Mouse (Mus musculus) ES-Bruce4 (cell line): ENCODE data around the gene 9130230L23Rik. TPM values are rescaled to one million over a fixed set of nuclear protein-coding genes. Genes with fewer than 3 reads are reported as not detected.
"Not testable (repeated sequence)": the region's sequence is repeated elsewhere in the genome, so short reads cannot be mapped to it uniquely, and the experiment has no call there.

Experiments
- H3K27ac ChIP-seq: 2 replicates; pipeline ENCODE4 v1.5.1; 2012; ENCODE audit warnings: low read length, inconsistent platforms; ENCODE audit not compliant: insufficient read depth
- H3K27me3 ChIP-seq: 2 replicates; pipeline ENCODE4 v1.6.1; 2012; ENCODE audit warnings: mild to moderate bottlenecking, low read length, inconsistent platforms; ENCODE audit not compliant: control insufficient read depth, poor library complexity, insufficient read depth, severe bottlenecking
- H3K36me3 ChIP-seq: 2 replicates; pipeline ENCODE4 v1.6.1; 2012; ENCODE audit warnings: inconsistent platforms, mild to moderate bottlenecking, low read length, moderate library complexity; ENCODE audit not compliant: control insufficient read depth, poor library complexity, insufficient read depth, severe bottlenecking
- H3K4me1 ChIP-seq: one replicate; pipeline ENCODE4 v1.8.1; 2011; ENCODE audit warnings: low read length; ENCODE audit not compliant: control insufficient read depth, insufficient read depth
- H3K4me3 ChIP-seq: 2 replicates; pipeline ENCODE4 v1.5.1; 2011; ENCODE audit warnings: low read depth, mild to moderate bottlenecking, low read length
- H3K9ac ChIP-seq: 2 replicates; pipeline ENCODE4 v1.6.1; 2012; ENCODE audit warnings: low read depth, mild to moderate bottlenecking, inconsistent platforms; ENCODE audit not compliant: poor library complexity, severe bottlenecking
- H3K9me3 ChIP-seq: replicated peaks from 2 replicates; pipeline ENCODE4 v1.6.1; 2012; ENCODE audit warnings: mild to moderate bottlenecking, low read length, inconsistent platforms; ENCODE audit not compliant: control insufficient read depth, poor library complexity, insufficient read depth, severe bottlenecking
- CTCF ChIP-seq: IDR thresholded peaks from one replicate; pipeline ENCODE4 v1.8.1; 2011; ENCODE audit warnings: low read depth, low read length
- EP300 ChIP-seq: IDR thresholded peaks from 2 replicates; pipeline ENCODE4 v1.6.1; 2011; ENCODE audit warnings: low read depth, low read length; ENCODE audit not compliant: insufficient read depth
- POLR2A ChIP-seq: IDR thresholded peaks from one replicate; pipeline ENCODE4 v1.8.1; 2011; ENCODE audit warnings: low read length; ENCODE audit not compliant: insufficient read depth
- polyA plus RNA-seq: library from polyadenylated mRNA; stranded (reverse); fragments of >200 nt; gene quantifications from 2 replicates; pipeline ENCODE4 v1.2.4, GENCODE M21; 2011; ENCODE audit warnings: low read depth; ENCODE audit not compliant: missing spikeins, insufficient read depth, insufficient read length

The 9130230L23Rik gene
- polyA plus RNA-seq, 1 experiment: 0.67 TPM

DNA sequence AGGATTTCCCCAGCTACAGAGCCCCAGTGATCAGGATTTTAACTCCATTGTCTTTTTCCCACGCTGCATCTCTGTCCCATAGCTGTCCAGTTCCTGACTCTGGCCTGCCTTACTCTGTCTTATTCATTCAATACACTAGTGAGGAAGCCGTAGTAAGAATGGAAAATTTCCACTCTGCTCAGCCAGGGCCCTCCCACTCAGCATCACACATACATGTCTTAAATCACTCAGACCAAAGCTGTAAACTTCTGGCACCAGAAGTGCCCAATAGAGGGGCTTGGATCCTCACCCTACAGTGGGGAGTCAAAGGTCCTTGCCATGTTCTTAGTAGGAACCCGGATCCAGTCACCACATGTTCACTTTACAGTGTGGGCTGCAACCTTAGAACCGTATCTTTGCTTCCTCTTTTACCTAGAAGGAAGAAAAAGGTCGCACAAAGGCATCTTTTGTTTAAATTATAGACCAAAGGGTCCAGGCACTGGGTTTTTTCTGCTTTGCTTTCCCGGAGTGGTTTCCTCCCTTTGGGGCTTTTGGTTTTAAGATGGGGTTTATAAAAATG lies 3.4 kb downstream of the 9130230L23Rik start:
- Histone ChIP-seq H3K9me3 (no peaks in the 10 kb centered on the region), H3K27ac (no peak overlapping the region), H3K4me3 (no peak overlapping the region), H3K36me3 (no peaks in the 10 kb centered on the region), H3K4me1 (no peaks in the 10 kb centered on the region), H3K9ac (no peak overlapping the region), H3K27me3 (no peaks in the 10 kb centered on the region)
- TF ChIP-seq POLR2A (no peak), EP300 (no peak), CTCF (no peak)

DNA sequence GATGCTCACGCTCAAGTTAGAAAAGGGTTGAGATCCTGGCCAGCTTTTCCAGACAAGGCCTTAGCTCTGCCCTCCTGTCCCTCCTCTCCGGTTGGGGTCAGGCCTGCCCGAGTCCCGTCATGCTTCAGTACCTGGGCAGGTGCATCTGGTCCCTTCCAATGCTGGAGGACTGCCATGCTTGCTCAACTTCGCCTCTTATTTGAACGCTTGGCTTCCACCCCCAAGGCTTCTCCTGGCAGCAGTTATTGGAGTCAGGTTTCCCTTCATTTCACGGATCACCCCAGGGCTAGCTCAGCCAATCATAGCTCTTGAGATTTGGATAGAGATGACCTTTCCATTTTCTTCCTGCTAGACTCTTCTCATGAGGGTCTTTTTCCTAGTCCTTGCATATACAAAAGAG lies 4.0 kb downstream of the 9130230L23Rik start:
- H3K4me1 ChIP-seq: no peaks in the 10 kb centered on the region
- H3K4me3 ChIP-seq: no peak overlapping the region
- no peak overlapping the region for H3K27ac ChIP-seq
- no peak overlapping the region for H3K9ac ChIP-seq
- TF ChIP-seq POLR2A (no peak), CTCF (no peak), EP300 (no peak)
- H3K27me3 ChIP-seq: no peaks in the 10 kb centered on the region
- no peaks in the 10 kb centered on the region for H3K9me3 ChIP-seq
- no peaks in the 10 kb centered on the region for H3K36me3 ChIP-seq

DNA sequence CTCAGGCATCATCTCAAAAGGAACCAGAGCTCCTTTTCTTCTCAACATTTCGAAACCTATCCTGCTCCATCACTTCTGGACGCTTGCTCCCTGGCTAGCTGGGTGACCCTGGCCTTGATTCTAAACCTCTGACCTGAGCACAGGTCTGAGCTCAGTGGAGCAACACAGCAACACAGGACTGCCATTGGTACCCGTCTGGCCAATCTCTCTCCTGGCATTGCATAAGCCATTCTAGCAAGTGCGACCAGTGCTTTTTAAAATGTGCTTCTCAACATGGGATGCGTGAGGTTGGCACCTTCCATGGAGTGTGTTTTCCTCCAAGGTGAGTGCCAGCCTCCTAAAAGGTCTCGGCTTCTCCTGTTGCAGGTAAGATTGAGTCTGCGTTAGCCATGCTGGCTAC lies 5.0 kb downstream of the 9130230L23Rik start:
- no peak overlapping the region for H3K9ac ChIP-seq
- no peaks in the 10 kb centered on the region for H3K27me3 ChIP-seq
- TF ChIP-seq EP300: no peak
- TF ChIP-seq POLR2A: no peak
- TF ChIP-seq CTCF: no peak
- no peaks in the 10 kb centered on the region for H3K9me3 ChIP-seq
- no peak overlapping the region for H3K4me3 ChIP-seq
- H3K27ac ChIP-seq: no peak overlapping the region
- no peaks in the 10 kb centered on the region for H3K4me1 ChIP-seq
- no peaks in the 10 kb centered on the region for H3K36me3 ChIP-seq

DNA sequence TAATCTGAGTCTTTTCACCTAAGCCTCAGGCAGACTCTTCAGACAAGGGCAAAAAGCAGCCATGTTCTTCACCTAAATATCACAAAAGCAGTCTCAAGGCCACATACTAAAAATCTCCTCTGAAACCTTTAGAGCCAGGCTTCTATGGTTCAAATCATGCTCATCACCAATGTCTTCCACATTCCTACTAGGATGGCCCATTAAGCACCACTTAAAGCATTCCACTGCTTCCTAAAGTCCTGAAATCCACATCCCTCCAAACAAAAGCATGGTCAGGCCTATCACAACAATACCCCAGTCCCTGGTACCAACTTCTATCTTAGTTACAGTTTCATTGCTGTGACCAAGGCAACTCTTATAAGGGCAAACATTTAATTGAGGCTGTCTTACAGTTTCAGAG lies 6.3 kb downstream of the 9130230L23Rik start:
- no peaks in the 10 kb centered on the region for H3K4me1 ChIP-seq
- no peaks in the 10 kb centered on the region for H3K36me3 ChIP-seq
- H3K27me3 ChIP-seq: no peaks in the 10 kb centered on the region
- H3K27ac ChIP-seq: no peak overlapping the region
- TF ChIP-seq POLR2A: no peak
- no peak for TF ChIP-seq EP300
- TF ChIP-seq CTCF: no peak
- no peak overlapping the region for H3K4me3 ChIP-seq
- no peaks in the 10 kb centered on the region for H3K9me3 ChIP-seq
- no peak overlapping the region for H3K9ac ChIP-seq

DNA sequence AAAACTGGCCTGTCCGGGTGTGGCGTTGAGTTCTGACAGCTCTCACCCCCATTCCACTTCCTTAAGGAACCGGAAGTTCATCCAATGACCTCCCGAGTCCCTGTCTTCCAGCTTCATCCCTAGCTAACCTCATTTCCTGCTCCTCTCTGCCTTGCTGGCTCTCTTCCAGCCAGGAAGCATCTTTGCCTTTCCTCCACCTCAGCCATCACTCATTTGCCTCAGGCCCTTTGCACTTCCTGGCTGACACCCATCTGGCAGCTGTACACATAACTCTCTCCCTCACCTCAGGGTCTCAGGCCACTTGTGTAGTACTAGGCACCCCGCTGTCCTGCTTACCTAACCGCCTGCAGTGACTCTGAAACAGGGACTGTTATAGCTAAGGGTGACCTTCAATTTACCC lies 9.4 kb downstream of the 9130230L23Rik start:
- no peaks in the 10 kb centered on the region for H3K27me3 ChIP-seq
- no peak overlapping the region for H3K4me3 ChIP-seq
- peaks cover 3% of the 10 kb centered on the region for H3K4me1 ChIP-seq
- no peaks in the 10 kb centered on the region for H3K9me3 ChIP-seq
- TF ChIP-seq CTCF (no peak), EP300 (peak; percentile 82)
- H3K9ac ChIP-seq: no peak overlapping the region
- peak overlapping the region; percentile 51 for H3K27ac ChIP-seq
- H3K36me3 ChIP-seq: no peaks in the 10 kb centered on the region

- TF ChIP-seq CTCF: no peak
- no peak for TF ChIP-seq POLR2A
- no peak for TF ChIP-seq EP300
- Histone ChIP-seq H3K27me3 (no peaks in the 10 kb centered on the region), H3K4me1 (peaks cover 3% of the 10 kb centered on the region), H3K9ac (no peak overlapping the region), H3K36me3 (no peaks in the 10 kb centered on the region), H3K27ac (peak overlapping the region; percentile 26; the same call in 1 of the 2 replicates), H3K9me3 (no peaks in the 10 kb centered on the region), H3K4me3 (no peak overlapping the region)
These were observed 12.9 kb downstream of the 9130230L23Rik start for GRCm38 (mm10) chr5:65991191-65991590.

GRCm38 (mm10) chr5:65987004-65987403 lies 17.1 kb downstream of the 9130230L23Rik start:
- H3K27me3 ChIP-seq, H3K27ac ChIP-seq, H3K4me3 ChIP-seq: not testable (repeated sequence)

More at GRCm38 (mm10) chr5:65987004-65987403, 17.1 kb downstream of the 9130230L23Rik start:
- not testable (repeated sequence) for H3K36me3 ChIP-seq, H3K9me3 ChIP-seq, H3K4me1 ChIP-seq, H3K9ac ChIP-seq
